Mouse (Mus musculus) neural tube, embryonic 10.5 days (tissue): ENCODE results near the gene 6820408C15Rik.

Experiments
- DNase-seq: peaks from one replicate; pipeline ENCODE4 v3.0.0-alpha.2; 2017; ENCODE audit warnings: low spot score; ENCODE audit errors: extremely low spot score

Gene 6820408C15Rik

DNA sequence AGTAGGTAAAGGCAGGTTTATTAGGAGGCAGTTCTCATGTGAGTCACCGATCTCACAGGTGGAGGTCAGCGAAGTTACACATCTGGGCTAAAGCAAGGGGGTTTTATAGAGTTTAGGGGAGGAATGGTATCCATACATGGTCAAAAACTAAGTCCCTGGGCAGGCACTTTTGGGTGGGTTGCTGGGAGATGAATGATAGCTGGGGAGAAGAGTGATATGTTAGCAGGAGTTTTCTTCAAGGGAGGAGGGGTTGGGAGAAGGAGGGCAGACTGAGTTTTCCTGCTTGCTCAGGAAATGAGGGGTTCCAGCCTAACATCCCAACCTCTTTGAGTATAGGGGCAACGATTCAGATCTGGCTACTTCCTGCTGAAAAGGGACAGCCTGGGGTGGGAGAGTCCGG lies at the start of gene 6820408C15Rik:
Gene 6820408C15Rik (plus strand): TSS at position 301 of the 400 bp plus-strand sequence.
- DNase-seq, result no peak

DNA sequence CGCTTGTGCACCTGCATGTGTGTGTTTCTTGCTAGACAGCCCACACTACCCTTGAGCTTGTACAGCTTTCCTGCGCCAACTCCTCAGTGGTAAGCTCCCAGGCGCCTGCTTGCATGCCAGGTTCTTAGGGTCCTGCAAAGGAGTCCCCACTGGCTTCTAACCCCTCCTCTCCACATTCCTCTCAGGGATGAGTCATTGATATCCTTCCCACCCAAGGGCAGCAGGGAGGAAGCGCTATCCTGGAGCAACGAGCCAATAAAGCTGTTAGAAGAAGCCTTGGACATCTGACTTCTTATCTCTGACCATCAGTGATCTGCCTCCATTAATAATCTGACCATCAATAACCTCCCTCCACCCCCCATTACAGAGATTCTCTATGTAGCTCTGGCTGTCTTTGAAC lies 47.5 kb upstream of the 6820408C15Rik start:
- no peak for DNase-seq

DNA sequence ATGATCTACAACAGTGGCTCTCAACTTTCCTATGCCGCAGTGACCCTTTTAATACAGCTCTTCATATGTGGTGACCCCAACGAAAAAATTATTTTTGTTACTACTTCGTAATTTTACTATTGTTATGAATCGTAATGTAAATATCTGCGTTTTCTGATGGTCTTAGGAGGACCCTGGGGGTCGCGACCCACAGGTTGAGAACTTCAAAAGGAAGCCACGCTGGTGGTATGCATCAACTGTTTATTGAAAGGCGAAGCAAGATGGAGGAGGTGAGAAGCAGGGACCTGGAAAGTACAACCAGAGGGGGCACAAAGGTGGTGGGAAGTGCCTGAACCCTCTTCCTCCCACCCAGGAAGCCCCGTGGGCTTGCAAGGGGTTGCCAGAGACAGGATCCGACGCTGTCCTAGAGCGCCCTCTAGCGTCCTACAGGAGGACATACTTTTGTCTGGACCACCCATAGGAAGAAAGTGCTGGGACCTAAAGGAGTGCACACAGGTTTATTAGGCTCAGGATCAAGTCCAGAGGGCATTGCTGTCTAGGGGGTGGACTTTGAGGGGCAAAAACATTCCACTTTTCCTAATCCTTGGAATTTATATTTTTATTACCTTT lies 46.8 kb upstream of the 6820408C15Rik start:
- peak; percentile 67 for DNase-seq

DNA sequence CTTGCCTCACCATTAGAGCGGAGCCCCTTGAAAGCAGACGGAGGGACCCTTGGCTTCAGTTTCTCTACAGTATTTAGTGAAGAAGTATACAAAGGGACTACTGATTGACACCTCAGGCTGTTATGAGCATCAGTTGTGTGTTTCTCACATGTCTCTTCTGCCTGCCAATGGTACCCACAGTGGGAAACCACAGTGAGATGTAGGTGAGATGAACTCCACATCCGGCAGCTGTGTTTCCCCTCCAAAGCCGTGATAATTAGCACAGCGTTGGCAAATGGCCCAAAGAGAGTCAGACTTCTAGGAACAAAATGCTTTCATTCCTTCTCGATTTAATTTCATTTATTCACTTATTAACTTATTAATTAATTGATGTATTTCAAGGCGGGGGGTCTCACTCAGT lies 43.3 kb upstream of the 6820408C15Rik start:
- no peak for DNase-seq

DNA sequence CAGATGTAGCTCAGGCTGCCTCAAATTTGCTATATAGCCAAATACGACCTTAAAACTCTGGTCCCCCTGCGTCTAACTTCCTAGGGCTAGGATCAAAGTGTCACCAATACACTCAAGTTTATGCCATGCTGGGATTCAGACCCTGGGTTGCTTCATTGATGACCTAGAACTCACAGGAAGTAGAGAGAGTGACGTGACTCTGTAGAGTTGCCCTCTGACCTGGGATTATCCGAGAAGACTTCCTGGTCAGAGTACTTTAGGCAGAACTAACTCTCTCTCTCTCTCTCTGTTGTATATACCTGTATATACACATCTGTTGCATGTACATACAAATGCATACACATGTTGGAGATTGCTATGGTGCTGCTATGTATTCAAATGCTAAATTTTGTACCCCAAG lies 42.7 kb upstream of the 6820408C15Rik start:
- DNase-seq, result no peak

DNA sequence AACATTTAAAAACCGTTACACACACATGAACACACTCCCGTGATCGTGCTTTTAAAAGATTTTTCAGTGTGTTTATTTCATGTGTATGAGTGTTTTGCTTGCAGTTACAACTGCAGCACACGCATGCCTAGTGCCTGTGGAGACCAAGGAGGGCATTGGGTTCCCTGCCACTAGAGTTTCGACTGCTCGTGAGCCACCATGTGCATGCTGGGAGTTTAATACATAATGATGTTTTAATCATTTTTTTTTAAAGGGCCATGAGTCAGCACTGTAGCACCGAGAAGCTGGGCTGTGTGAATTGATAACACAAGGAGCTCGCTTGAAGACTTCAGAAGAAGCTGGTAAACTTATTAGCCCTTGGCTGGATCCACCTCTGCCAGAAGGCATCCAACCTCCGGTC lies 41.8 kb upstream of the 6820408C15Rik start:
- DNase-seq, result no peak

DNA sequence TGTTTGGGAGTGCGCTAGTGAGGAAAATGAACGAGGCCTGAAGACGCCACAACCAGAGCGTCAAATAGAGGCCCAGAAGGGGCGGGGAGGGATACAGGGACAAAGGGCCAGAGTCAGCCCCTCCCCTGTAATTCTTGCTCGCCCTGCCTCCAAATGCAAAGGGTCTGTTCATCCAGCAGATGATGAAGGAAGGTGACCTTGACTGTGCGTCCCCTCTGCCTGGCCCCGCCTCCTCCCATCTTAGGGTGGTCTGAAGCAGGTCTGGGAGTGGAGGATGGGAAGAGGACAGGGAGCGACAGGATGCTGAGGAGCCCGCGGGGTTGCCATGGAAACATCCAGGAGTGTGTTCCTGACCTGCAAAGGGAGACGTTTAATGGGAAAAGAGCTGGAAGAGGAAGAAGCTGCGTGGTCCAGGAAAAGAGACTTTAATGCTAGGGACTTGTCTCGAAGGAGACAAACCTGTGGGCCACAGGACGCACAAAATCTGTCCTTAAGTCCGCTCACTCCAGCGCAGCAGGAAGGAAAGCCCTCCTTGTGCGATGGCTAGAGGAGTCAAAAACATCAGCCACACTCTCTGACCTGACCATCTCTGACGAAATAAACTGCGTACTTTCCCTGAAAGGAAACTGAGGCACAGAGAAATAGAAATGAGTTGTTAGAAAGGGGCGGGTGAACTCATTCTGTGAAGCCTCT lies 39.6 kb upstream of the 6820408C15Rik start:
- DNase-seq, result peak; percentile 53

DNA sequence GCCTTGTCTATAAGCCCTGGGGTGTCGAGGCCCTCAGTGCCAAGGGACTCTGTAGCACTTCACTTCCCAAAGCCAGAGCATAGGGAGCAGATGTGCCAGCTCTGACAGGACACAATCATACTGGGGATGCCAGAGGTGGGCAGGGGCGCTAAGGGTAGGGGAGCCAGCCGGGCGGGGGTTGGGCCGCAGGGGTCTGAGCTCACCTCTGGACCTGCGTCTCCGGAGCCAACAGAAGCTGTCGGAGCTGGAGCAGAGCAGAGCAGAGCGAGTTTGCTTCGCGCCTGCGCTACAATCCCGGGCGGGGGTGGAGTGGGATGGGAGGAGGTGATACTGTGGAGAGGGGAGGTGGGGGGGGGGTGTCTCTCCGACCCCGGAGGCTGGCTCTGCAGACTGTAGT lies 39.0 kb upstream of the 6820408C15Rik start, which contains the start of gene Nrsn2:
Gene Nrsn2 (minus strand): TSS at position 294 of the 397 bp plus-strand sequence.
- DNase-seq, result no peak

DNA sequence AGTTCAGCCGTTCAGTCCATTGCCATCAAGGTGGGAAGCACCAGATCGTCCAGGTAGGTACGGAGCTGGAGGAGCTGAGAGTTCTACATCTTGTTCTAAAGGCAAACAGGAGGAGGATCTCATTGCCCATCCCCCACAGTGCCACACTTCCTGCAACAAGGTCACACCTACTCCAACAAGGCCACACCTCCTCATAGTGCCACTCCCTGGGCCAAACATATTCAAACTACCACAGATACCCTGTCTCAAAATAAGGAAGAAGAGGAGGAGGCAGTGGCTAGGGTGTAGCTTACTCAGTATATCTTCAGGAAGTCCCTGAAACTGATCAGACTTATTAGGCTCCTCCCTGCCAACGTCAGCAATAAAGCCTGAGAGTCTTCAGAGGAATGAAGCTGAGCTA lies 31.2 kb upstream of the 6820408C15Rik start:
- no peak for DNase-seq

DNA sequence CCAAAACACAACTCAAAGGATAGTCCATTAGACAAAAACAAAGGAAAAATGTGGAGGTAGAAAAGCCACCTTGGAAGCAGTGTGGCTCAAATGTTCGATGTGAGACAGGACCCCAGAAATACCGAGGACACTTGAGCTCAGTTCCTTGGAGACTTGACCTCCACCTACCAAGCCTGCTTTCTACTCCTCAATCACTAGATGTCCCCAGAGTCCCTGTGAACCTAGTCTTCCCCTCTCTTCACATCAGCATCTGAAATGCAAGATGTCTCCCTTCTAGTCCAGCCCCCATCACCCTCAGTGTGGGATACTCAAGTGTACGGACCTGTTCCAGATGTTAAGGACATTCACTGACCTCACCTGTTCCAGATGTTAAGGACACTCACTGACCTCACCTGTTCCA lies 22.6 kb upstream of the 6820408C15Rik start:
- peak; percentile 42 for DNase-seq

DNA sequence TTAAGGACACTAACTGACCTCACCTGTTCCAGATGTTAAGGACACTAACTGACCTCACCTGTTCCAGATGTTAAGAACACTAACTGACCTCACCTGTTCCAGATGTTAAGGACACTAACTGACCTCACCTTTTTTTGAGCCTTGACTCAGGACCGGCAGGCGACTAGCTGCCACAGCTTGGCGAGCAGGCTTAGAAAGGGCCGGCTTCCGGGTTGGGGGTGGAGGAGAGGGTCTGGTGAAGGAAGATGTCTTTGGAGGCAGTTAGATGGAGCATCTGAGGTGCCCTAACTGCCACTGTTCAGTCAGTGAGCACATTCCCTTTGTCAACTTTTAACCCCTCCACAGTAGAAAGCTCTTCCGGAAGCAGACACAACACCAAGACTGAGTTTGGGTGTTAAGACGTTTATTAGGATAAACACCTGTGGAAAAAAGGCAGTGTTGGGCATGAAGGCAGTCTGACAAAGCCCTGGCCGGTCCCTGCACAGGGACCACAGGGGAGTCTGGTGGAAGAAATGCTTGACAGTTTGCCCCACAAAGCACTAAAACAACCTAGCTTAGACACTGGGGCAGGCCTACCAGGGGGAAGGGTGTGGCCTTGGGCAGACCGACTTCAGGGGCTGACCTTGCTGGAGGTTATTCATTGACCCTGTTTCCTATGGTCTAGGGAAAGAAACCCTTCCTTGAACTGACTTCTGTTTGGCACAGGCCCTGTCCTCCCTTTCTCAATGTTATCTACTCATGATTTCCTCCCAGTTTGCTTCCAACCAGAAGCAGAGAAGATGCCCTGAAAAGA lies 22.0 kb upstream of the 6820408C15Rik start:
- peak; percentile 25 for DNase-seq

DNA sequence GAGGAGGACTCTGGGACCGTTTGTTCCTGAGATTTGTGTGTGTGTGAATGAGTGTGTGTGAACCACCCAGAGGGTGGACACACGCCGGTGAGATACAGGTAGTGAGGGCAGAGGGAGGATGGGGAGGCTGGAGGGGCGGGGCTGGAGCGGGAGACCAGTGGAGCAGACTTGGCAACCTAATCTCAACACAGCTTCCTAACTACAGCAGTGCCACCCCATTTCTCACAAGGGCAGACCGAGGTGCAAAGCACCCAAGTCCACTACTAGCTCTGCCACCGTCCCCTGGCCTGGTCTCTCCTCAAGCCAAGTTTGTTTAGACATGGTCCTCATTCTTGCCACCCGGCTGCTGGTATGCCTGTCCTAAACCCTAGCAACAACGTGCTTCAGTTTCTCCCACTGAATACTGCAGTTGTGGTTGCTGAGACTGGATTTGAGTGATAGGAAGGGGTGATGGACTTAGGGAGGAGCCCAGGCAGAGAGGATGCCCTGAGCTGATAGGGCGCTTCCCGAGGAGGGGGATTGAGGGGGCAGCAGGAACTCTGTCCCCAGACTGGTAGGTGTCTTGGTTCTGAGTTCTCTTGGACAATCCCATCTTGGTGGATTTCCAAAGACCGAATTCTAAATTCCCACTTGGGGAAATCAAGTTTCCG lies 20.0 kb upstream of the 6820408C15Rik start:
- peak; percentile 22 for DNase-seq

DNA sequence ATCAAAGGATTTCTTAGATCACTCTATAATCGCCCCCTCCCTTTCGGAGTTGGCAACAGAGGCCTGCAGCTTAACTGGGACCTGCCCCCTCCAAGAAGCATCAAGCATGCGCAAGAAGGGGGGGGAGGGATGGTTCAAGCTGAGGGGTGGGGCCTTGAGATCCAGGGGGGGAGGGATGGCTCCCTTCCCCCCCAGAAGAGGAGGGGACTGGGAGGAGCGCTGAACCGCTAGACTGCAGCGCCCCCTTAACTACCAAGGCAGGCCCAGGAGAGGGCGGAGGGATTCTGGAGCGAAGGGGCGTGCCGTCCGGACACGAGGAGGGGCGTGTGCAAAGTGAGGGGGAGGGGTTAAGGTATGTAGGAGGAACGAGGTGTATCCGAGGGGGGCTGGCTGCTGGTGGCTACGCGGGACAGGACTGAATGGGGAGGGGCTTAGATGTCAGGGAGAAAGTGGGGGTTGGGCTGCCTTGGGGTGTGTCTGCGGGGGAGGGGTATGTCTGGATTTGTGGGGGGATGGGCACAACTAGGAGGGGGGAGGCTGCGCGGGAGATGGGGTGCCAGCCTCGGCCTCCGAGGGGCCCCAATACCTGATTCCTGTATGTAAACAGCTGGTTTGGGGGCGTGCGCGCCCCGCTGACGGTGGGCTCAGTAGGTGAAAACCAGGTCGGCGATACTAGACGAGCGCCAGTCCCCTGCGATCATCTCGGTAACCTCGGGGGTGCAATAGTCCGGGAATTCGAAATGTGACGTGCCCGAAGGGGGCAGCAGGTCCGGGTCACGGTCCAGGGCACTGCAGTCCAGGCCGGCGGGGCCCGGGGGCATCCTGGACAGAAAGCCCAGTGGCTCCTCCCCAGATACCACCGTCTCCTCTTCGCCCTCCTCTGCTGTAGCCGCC lies 19.0 kb upstream of the 6820408C15Rik start:
- DNase-seq, result peak; percentile 94

DNA sequence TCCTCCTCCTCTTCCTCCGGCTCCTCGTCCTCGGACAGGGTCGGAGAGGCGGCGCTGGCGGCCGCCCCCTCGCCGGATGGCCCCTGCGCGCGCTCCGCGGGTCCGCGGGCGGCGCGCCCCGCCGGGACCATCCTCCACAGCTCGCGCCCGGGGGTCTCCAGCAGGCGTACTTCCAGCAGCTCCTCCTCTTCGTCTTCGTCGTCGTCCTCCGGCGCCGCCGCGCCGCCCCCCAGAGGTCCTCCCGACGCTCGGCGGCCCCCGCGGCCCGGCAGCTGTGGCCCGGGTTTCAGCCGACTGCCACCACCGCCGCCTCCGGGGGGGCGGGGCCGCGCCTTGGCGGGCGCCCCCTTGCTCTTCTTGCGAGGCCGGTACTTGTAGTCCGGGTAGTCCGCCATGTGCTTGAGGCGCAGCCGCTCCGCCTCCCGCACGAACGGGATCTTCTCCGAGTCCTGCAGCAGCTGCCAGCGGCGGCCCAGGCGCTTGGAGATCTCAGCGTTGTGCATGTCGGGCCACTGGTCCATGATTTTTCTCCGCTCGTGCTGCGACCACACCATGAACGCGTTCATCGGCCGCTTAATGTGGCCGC lies 18.3 kb upstream of the 6820408C15Rik start:
- peak; percentile 83 for DNase-seq

DNA sequence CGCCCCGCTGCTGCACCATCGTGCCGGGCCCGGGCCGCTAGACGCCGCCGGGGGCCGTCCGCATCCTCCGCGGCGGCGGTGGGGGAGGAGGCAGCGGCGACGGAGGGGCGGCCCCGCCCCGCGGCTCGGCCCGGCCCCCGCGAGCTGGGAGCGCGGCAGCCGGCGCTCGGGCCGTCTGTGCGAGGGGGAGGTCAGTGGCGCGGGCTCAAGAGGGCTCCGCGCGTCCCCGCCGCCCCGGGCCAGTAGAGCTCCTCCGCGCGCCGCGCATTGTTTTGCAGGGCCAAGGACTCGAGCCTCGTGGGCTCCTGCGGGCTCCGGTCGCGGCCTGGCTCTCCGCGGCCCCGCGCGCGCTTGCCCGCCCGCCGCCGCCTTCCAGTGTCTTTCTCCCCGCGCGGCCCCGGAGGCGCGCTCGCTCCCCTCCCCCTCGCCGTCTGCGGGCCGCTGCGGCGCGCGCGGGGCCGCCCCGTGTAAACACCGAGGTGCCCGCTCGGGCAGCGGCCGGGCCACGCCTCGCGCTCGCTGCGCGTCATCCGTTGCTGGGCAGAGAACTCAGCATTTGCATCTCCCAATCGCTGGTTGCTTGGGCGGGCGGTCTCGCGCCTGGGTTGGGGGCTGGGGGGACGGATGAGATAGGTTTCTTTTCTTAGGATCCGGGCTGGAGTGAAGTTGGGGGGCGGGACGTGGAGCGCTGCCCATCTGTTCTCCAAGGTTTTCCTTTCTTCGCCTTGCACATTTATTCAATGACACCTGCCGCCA lies 17.5 kb upstream of the 6820408C15Rik start, which contains the start of gene Sox12:
Gene Sox12 (minus strand): TSS at position 384 of the 756 bp plus-strand sequence.
- peak; percentile 98 for DNase-seq

DNA sequence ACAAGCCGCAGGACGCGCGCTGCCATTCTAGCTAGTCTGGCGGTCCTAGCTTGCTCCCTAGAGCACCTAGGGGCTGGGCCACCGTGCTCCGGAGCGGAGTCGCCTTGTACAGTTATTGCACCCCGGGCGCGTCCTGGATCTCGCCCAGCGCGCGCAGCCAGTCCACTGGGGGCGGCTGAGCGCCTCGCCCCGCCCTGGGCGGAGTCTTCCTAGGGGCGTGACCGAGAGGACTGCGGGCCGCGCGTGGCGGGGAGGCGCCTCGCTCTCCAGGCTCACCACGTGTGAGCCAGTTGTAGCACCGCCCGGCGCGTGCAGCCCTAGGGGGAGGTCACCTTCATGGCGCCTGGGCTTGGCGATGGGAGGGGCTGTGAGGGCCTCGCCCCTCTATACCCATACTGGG lies 16.7 kb upstream of the 6820408C15Rik start:
- DNase-seq, result peak; percentile 88

DNA sequence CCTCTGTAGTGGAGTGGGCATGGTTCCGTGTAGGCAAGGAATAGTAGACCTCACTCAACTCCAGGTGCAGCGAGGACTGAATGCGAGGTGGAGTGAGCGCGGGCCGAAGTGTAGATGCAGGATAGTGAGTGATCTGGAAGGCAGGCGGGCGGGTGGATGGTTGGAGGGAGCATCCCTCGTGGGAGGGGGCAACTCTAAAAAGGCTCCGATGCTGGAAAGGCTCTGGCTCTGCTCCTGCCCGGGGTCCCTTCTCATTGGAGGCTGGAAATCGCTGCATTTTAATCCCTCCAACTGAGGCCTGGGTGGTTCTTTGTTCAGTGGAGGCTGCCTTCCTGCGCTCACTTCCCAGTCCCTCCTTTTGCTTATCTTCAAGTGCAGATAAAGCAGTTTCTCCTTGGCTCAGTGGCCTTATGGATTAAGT lies 16.3 kb upstream of the 6820408C15Rik start:
- no peak for DNase-seq

DNA sequence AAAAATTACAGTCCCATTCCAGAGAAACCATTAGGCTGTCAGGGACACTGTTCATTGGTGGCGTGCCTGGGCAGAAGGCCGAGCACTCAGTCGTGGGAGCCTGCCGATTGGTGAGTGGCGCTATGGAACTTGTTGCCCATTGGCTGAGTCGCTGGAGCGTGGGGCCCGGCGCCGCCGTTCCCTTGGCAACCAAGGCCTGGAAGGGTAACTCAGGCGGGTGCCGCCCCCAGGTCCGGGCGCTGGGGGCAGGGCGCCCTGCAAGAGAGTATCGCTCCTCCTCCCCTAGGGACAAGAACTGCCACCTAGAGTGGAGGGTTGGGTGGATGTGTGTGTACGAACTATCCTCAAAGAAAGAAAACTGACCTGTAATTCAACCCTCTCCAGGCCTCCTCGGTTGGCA lies 9.3 kb upstream of the 6820408C15Rik start:
- peak; percentile 94 for DNase-seq

DNA sequence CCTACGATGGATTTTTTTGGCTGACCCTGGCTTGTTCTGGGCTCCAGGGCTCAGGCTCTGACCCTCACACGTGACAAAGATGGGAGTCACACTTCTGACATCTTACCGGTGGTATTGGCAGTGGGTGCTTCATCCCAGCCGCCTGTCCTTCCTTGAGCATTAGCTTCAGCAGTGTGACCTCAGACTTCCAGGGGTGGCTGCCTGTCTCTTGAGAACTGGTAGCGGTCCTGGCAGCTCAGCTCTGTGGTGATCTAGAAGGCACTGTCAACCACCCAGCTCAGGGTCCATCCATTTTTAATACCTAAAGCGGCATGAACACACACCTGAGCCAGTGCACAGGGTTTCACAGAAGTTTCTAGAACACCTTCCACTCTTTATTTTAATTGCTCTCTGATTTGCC lies 5.6 kb upstream of the 6820408C15Rik start:
- no peak for DNase-seq
